Comparison of ENCODE assay signal across 21 mouse cellular contexts in the genomic region with DNA sequence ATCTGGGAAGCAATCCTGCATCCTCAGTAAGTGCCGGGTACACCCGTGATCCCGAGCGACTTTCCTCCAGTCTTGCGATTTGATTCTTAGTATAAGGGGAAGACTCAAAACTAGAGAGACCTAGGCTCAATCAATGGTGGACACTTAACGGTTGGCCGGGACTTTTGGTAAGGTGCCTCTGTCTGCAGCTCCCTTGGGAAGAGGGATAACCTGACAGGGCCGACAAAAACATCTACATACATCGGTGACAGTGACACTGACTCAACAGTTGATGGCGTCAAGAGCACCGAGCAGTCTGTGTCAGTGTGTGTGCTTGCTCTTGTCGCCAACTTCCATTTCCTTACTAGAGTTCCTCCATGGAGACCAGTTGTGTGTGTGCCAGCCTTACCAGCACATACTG.
DNase-seq lines count a peak whose midpoint lies in the region; ATAC-seq and TF ChIP-seq lines count a peak whose summit lies in the region.
"Had no signal": no experiment of that assay in that cellular context is flagged by ENCODE, and none has a peak within 500 bp of the region (broad histone marks: within the 10 kb centered on the region; RNA-seq: fewer than 3 reads in every experiment).

No protein-coding gene starts in this region.

- no peak for TF ChIP-seq CTCF in left cerebral cortex, adult 2 months (IDR thresholded peaks at IDR 0.05)
- no peak for TF ChIP-seq CTCF in ES-Bruce4 (IDR thresholded peaks at IDR 0.05; ENCODE audit: low read depth, low read length)
- TF ChIP-seq CTCF in olfactory bulb, adult 2 months (IDR thresholded peaks at IDR 0.05; ENCODE audit: insufficient read depth, low read depth, low read length) = no peak

- no peaks in the 10 kb centered on the region for H3K27me3 ChIP-seq in embryonic facial prominence, embryonic 14.5 days (replicated peaks; ENCODE audit: control insufficient read depth, insufficient read depth, low read length)
- no peaks in the 10 kb centered on the region for H3K27me3 ChIP-seq in embryonic facial prominence, embryonic 10.5 days (replicated peaks; ENCODE audit: low read depth, poor library complexity, severe bottlenecking)
- H3K27me3 ChIP-seq in ES-Bruce4 (ENCODE audit: control insufficient read depth, insufficient read depth, low read length, poor library complexity, severe bottlenecking) = no peaks in the 10 kb centered on the region
- H3K27me3 ChIP-seq: embryonic facial prominence, embryonic 13.5 days had no signal

- intact Hi-C loops in left cerebral cortex, adult 2 months (cut with DNase I) = no loop called here
- intact Hi-C loops in left cerebral cortex, postnatal 36 days (cut with DNase I) = no loop called here

- WGBS in embryonic facial prominence, embryonic 14.5 days = 91% methylated on average over 12 of the region's 12 CpGs
- WGBS in embryonic facial prominence, embryonic 10.5 days = 89% methylated on average over 12 of the region's 12 CpGs
- 89% methylated on average over 12 of the region's 12 CpGs for WGBS in olfactory bulb, adult 2 months

- H3K36me3 ChIP-seq in embryonic facial prominence, embryonic 14.5 days (ENCODE audit: control insufficient read depth, insufficient read depth, low read length) = peaks cover 90% of the 10 kb centered on the region
- H3K36me3 ChIP-seq in embryonic facial prominence, embryonic 10.5 days (replicated peaks) = peaks cover 100% of the 10 kb centered on the region
- peaks cover 28% of the 10 kb centered on the region for H3K36me3 ChIP-seq in ES-Bruce4 (ENCODE audit: control insufficient read depth, insufficient read depth, low read length, poor library complexity, severe bottlenecking)

- H3K27ac ChIP-seq in embryonic facial prominence, embryonic 14.5 days (replicated peaks; ENCODE audit: low read depth, low read length) = peak overlapping the region; percentile 39; the same call in 1 of the 2 replicates
- H3K27ac ChIP-seq in embryonic facial prominence, embryonic 10.5 days (replicated peaks) = no peak overlapping the region; the same call in 1 of the 2 replicates
- peak overlapping the region; percentile 88; the same call in 1 of the 2 replicates for H3K27ac ChIP-seq in left cerebral cortex, adult 2 months
- 0 out of 2 replicates have a peak overlapping the region, but pooled peaks have one; percentile 53 for H3K27ac ChIP-seq in ES-Bruce4 (ENCODE audit: insufficient read depth, low read length)
- H3K27ac ChIP-seq in olfactory bulb, adult 2 months (ENCODE audit: insufficient read depth, low read depth, low read length) = peak overlapping the region; percentile 52; the same call in 1 of the 2 replicates

- no peak for ATAC-seq in embryonic facial prominence, embryonic 14.5 days (ENCODE audit: low read depth)
- ATAC-seq in granulocyte monocyte progenitor cell, adult 5-6 weeks (replicated peaks; ENCODE audit: poor library complexity, severe bottlenecking) = no peak
- ATAC-seq: CD4-positive, CD25-positive, alpha-beta regulatory T cell, adult 4 months; forebrain, embryonic 14.5 days had no signal

- no peaks in the 10 kb centered on the region for H3K4me1 ChIP-seq in embryonic facial prominence, embryonic 14.5 days (ENCODE audit: control insufficient read depth, insufficient read depth, low read length)
- H3K4me1 ChIP-seq in embryonic facial prominence, embryonic 10.5 days = 0 out of 2 replicates have a peak, but pooled peaks cover 2% of the 10 kb centered on the region
- H3K4me1 ChIP-seq in ES-Bruce4 (ENCODE audit: control insufficient read depth, insufficient read depth, low read length) = peaks cover 8% of the 10 kb centered on the region
- peaks cover 41% of the 10 kb centered on the region for H3K4me1 ChIP-seq in olfactory bulb, adult 2 months (ENCODE audit: control insufficient read depth, insufficient read depth, low read length)

- no peak overlapping the region for H3K9ac ChIP-seq in embryonic facial prominence, embryonic 14.5 days (ENCODE audit: low read depth, low read length)
- no peak overlapping the region for H3K9ac ChIP-seq in ES-Bruce4 (ENCODE audit: low read depth, poor library complexity, severe bottlenecking)
- H3K9ac ChIP-seq: embryonic facial prominence, embryonic 13.5 days; hindbrain, embryonic 14.5 days had no signal

- TF ChIP-seq POLR2A in ES-Bruce4 (IDR thresholded peaks at IDR 0.05; ENCODE audit: insufficient read depth, low read length) = no peak
- no peak for TF ChIP-seq POLR2A in olfactory bulb, adult 2 months (IDR thresholded peaks at IDR 0.05; ENCODE audit: insufficient read depth, low read depth, low read length)

- H3K4me3 ChIP-seq in embryonic facial prominence, embryonic 14.5 days (ENCODE audit: low read depth, low read length) = no peak overlapping the region
- no peak overlapping the region for H3K4me3 ChIP-seq in embryonic facial prominence, embryonic 10.5 days
- no peak overlapping the region for H3K4me3 ChIP-seq in left cerebral cortex, adult 2 months
- no peak overlapping the region for H3K4me3 ChIP-seq in ES-Bruce4 (ENCODE audit: low read depth, low read length)
- no peak overlapping the region for H3K4me3 ChIP-seq in olfactory bulb, adult 2 months (ENCODE audit: insufficient read depth, low read depth, low read length)
- H3K4me3 ChIP-seq: embryonic facial prominence, embryonic 13.5 days; heart, embryonic 10.5 days had no signal

- TF ChIP-seq EP300 in ES-Bruce4 (IDR thresholded peaks at IDR 0.05; ENCODE audit: insufficient read depth, low read depth, low read length) = no peak

- no peak overlapping the region for H3K4me2 ChIP-seq in embryonic facial prominence, embryonic 14.5 days (ENCODE audit: low read depth, low read length)
- H3K4me2 ChIP-seq: embryonic facial prominence, embryonic 13.5 days; hindbrain, embryonic 14.5 days had no signal

- DNase-seq in embryonic facial prominence, embryonic 14.5 days (ENCODE audit: low spot score) = no peak
- no peak for DNase-seq in embryonic facial prominence, embryonic 10.5 days (ENCODE audit: low spot score)
- DNase-seq in left cerebral cortex, adult 2 months (ENCODE audit: extremely low spot score in 1 of 2, low spot score in 2 of 2) = no peak
- DNase-seq in left cerebral cortex, postnatal 36 days (ENCODE audit: low spot score in 2 of 2) = no peak
- no peak for DNase-seq in cerebellum, postnatal 10 days
- DNase-seq: adrenal gland, adult 2 months; adrenal gland, postnatal 25 days; B cell, adult 2 months; cerebellum, adult 18-20 months; cerebellum, adult 9-11 months; gastrocnemius, postnatal 36 days; heart, adult 18-20 months; heart, postnatal 10 days had no signal

- H3K9me3 ChIP-seq in embryonic facial prominence, embryonic 14.5 days (ENCODE audit: control insufficient read depth, low read length) = no peaks in the 10 kb centered on the region
- H3K9me3 ChIP-seq in embryonic facial prominence, embryonic 10.5 days = no peaks in the 10 kb centered on the region
- no peaks in the 10 kb centered on the region for H3K9me3 ChIP-seq in ES-Bruce4 (replicated peaks; ENCODE audit: control insufficient read depth, insufficient read depth, low read length, poor library complexity, severe bottlenecking)
- H3K9me3 ChIP-seq: embryonic facial prominence, embryonic 13.5 days; heart, embryonic 10.5 days had no signal
